Mouse (Mus musculus) stomach, postnatal 0 days (tissue): ENCODE results near the gene Mrgprh. TPM values are rescaled to one million over a fixed set of nuclear protein-coding genes. Genes with fewer than 3 reads are reported as not detected.
A peak's percentile ranks its signal among the peaks of the same experiment; 100 is the strongest.

Experiments used
- ATAC-seq: fragments of 200-750 bp; cut with Nextera tagmentation; 2 replicates; pipeline ENCODE4 v1.8.0; 2017; ENCODE audit not compliant: low FRiP score, low TSS enrichment
- DNase-seq: peaks from one replicate; pipeline ENCODE4 v3.0.0-alpha.2; 2016; ENCODE audit warnings: low spot score
- H3K27ac ChIP-seq: fragments of 300-500 bp; sonication (generic); replicated peaks from 2 replicates; pipeline ENCODE4 v1.5.1; 2014; ENCODE audit warnings: mild to moderate bottlenecking, control low read depth
- H3K27me3 ChIP-seq: fragments of 300-500 bp; sonication (generic); 2 replicates; pipeline ENCODE4 v1.6.1; 2014; ENCODE audit warnings: low read length; ENCODE audit not compliant: control insufficient read depth, insufficient read depth
- H3K36me3 ChIP-seq: fragments of 300-500 bp; sonication (generic); 2 replicates; pipeline ENCODE4 v1.6.1; 2014; ENCODE audit warnings: low read length, mixed read lengths; ENCODE audit not compliant: control insufficient read depth, insufficient read depth
- H3K4me1 ChIP-seq: fragments of 300-500 bp; sonication (generic); replicated peaks from 2 replicates; pipeline ENCODE4 v1.6.1; 2014; ENCODE audit warnings: antibody characterized with exemption; ENCODE audit not compliant: control insufficient read depth, insufficient read depth
- H3K4me2 ChIP-seq: fragments of 300-500 bp; sonication (generic); replicated peaks from 2 replicates; pipeline ENCODE4 v1.6.1; 2014; ENCODE audit warnings: low read depth, mild to moderate bottlenecking, control low read depth, moderate library complexity
- H3K4me3 ChIP-seq: fragments of 300-500 bp; sonication (generic); 2 replicates; pipeline ENCODE4 v1.5.1; 2014; ENCODE audit warnings: low read depth, low read length, control low read depth
- H3K9ac ChIP-seq: fragments of 300-500 bp; sonication (generic); 2 replicates; pipeline ENCODE4 v1.6.1; 2014; ENCODE audit warnings: mild to moderate bottlenecking, low read length, control low read depth, mixed read lengths
- H3K9me3 ChIP-seq: fragments of 300-500 bp; sonication (generic); 2 replicates; pipeline ENCODE4 v1.6.1; 2016; ENCODE audit warnings: low read length; ENCODE audit not compliant: control insufficient read depth
- CTCF ChIP-seq: IDR thresholded peaks from 2 replicates; pipeline ENCODE4 v1.5.1; 2016; ENCODE audit warnings: antibody characterized with exemption, low read depth, mild to moderate bottlenecking, moderate library complexity
- EP300 ChIP-seq: optimal IDR thresholded peaks from 2 replicates; pipeline ENCODE3; 2016; ENCODE audit warnings: antibody characterized with exemption
- WGBS: fragments of 180-500 bp; shearing (Covaris S2); extraction: QIAGEN DNeasy Blood & Tissue Kit; methylation state at CpG from one replicate; pipeline ENCODE4 v1.1.7; 2014; 5-methylcytosine and 5-hydroxymethylcytosine counted together
- microRNA-seq: library from miRNA; unstranded; fragments of <30 nt; microRNA quantifications from one replicate; pipeline ENCODE4, GENCODE M21; 2016
- polyA plus RNA-seq: library from polyadenylated mRNA; unstranded; fragments of >200 nt; fragmentation: Nextera tagmentation; extraction: Ambion mirVana; gene quantifications from 2 replicates; pipeline ENCODE4 v1.2.1, GENCODE M21; 2015

Mrgprh gene
- polyA plus RNA-seq, 1 experiment from 2014 or later, result not detected

GRCm38 (mm10) chr17:12915881-12916583 is 40.2 kb downstream of the Mrgprh start, which contains the start of gene Mrpl18:
TSS of gene Mrpl18 (minus strand) at chr17:12916345.
- Histone ChIP-seq H3K4me1 (peaks cover 4% of the 10 kb centered on the region; the same call in 1 of the 2 replicates), H3K27me3 (no peaks in the 10 kb centered on the region), H3K36me3 (peaks cover 9% of the 10 kb centered on the region), H3K4me2 (peak within 1 kb of the TSS; percentile 81), H3K4me3 (peak within 1 kb of the TSS; percentile 61), H3K9me3 (no peaks in the 10 kb centered on the region), H3K27ac (peak within 1 kb of the TSS; percentile 97), H3K9ac (peak within 1 kb of the TSS; percentile 86)
- ATAC-seq, result peak; percentile 100
- DNase-seq, result peak; percentile 100
- TF ChIP-seq CTCF, result no peak; the same call in 1 of the 2 replicates
- TF ChIP-seq EP300, result no peak
- under 1% methylated on average over 56 of the region's 56 CpGs for WGBS

- ATAC-seq (peak; percentile 77), DNase-seq (peak; percentile 77)
- Histone ChIP-seq H3K4me3 (peak overlapping the region; percentile 61), H3K27me3 (no peaks in the 10 kb centered on the region), H3K9ac (peak overlapping the region; percentile 86), H3K4me2 (peak overlapping the region; percentile 77), H3K4me1 (peaks cover 4% of the 10 kb centered on the region; the same call in 1 of the 2 replicates), H3K9me3 (no peaks in the 10 kb centered on the region), H3K27ac (peak overlapping the region; percentile 97), H3K36me3 (peaks cover 13% of the 10 kb centered on the region)
- TF ChIP-seq EP300 (no peak), CTCF (no peak)
- WGBS, result 0% methylated on average over 40 of the region's 40 CpGs
Measured at GRCm38 (mm10) chr17:12916588-12917380, 41.0 kb downstream of the Mrgprh start.

DNA sequence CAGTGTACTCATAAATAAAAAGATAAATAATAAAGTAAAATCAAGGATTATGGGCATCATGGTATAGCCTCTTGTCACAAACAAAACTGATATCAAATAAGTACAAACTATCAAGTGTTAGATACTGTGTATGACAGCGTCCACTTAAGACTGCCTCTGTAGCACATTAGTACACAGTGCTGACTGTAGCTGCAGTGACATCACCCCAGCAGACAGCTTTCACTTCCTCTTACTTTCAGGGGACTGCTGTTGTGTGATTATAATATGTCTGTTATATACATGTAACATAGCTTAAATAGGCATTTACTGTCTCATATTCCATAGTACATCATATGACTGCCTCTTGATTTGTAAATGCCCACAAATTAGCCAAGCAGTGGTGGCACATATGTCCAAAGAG is 45.2 kb downstream of the Mrgprh start:
- 94% methylated on average over 1 of the region's 1 CpGs for WGBS
- ATAC-seq (no peak), DNase-seq (no peak)
- TF ChIP-seq EP300, result no peak
- TF ChIP-seq CTCF, result no peak
- Histone ChIP-seq H3K27ac (no peak overlapping the region), H3K4me3 (no peak overlapping the region), H3K4me1 (0 out of 2 replicates have a peak, but pooled peaks cover 2% of the 10 kb centered on the region), H3K36me3 (peaks cover 34% of the 10 kb centered on the region), H3K9ac (no peak overlapping the region), H3K9me3 (no peaks in the 10 kb centered on the region), H3K4me2 (no peak overlapping the region), H3K27me3 (no peaks in the 10 kb centered on the region)

- H3K9me3 ChIP-seq, result no peaks in the 10 kb centered on the region
- peaks cover 28% of the 10 kb centered on the region for H3K36me3 ChIP-seq
- no peaks in the 10 kb centered on the region for H3K4me1 ChIP-seq
- H3K27ac ChIP-seq, result no peak overlapping the region
- ATAC-seq (no peak), DNase-seq (no peak)
- H3K27me3 ChIP-seq, result no peaks in the 10 kb centered on the region
- TF ChIP-seq EP300 (no peak), CTCF (no peak)
- WGBS, result 85% methylated on average over 3 of the region's 3 CpGs
- no peak overlapping the region for H3K4me3 ChIP-seq
- no peak overlapping the region for H3K4me2 ChIP-seq
- no peak overlapping the region for H3K9ac ChIP-seq
Measured at GRCm38 (mm10) chr17:12925001-12925400, 49.2 kb downstream of the Mrgprh start.

GRCm38 (mm10) chr17:12925703-12926180 is 49.9 kb downstream of the Mrgprh start:
- no peak for DNase-seq
- TF ChIP-seq CTCF (no peak), EP300 (no peak)
- H3K4me2 ChIP-seq, result no peak overlapping the region
- WGBS, result 86% methylated on average over 8 of the region's 8 CpGs
- H3K36me3 ChIP-seq, result peaks cover 28% of the 10 kb centered on the region
- no peak overlapping the region for H3K4me3 ChIP-seq
- no peaks in the 10 kb centered on the region for H3K27me3 ChIP-seq
- no peak overlapping the region for H3K9ac ChIP-seq
- H3K9me3 ChIP-seq, result no peaks in the 10 kb centered on the region
- H3K27ac ChIP-seq, result no peak overlapping the region
- H3K4me1 ChIP-seq, result no peaks in the 10 kb centered on the region
- no peak for ATAC-seq

Small RNA genes lying within 50 kb of the gene (microRNA-seq; reads per million reads assigned to microRNA genes)
- gene Gm24085, result not detected

Other genes with a start within 250 kb of the Mrgprh start
- 7.9 and 10.4 TPM in 2 replicates for gene Slc22a1, start 200.2 kb upstream of the Mrgprh start, polyA plus RNA-seq
- 9.4 and 9.6 TPM in 2 replicates for gene Igf2r, start 106.4 kb upstream of the Mrgprh start, polyA plus RNA-seq
- gene Mas1, start 7.9 kb upstream of the Mrgprh start, polyA plus RNA-seq, result 0.12 and 0.21 TPM in 2 replicates
- 0.45 and 0.63 TPM in 2 replicates for gene Pnldc1, start 34.2 kb downstream of the Mrgprh start, polyA plus RNA-seq
- 225 and 240 TPM in 2 replicates for gene Tcp1, start 39.7 kb downstream of the Mrgprh start, polyA plus RNA-seq
- gene Mrpl18, start 40.3 kb downstream of the Mrgprh start, polyA plus RNA-seq, result 93.7 and 101 TPM in 2 replicates
- gene Acat3, start 64.6 kb downstream of the Mrgprh start, polyA plus RNA-seq, result 0.62 and 0.73 TPM in 2 replicates
- 76.0 and 81.8 TPM in 2 replicates for gene Acat2, start 84.7 kb downstream of the Mrgprh start, polyA plus RNA-seq
- 75.2 and 75.4 TPM in 2 replicates for gene Wtap, start 118.1 kb downstream of the Mrgprh start, polyA plus RNA-seq
- 176 and 186 TPM in 2 replicates for gene Sod2, start 130.8 kb downstream of the Mrgprh start, polyA plus RNA-seq
- gene Gpr31b, start 176.3 kb downstream of the Mrgprh start, polyA plus RNA-seq, result 0.12 TPM in 1 of 2 replicates, not detected in the other
- gene Tcp10b, start 185.1 kb downstream of the Mrgprh start, polyA plus RNA-seq, result 0.17 and 0.19 TPM in 2 replicates